Mouse (Mus musculus): Measurements from ENCODE around the gene Hmga1. TPM values are rescaled to one million over a fixed set of nuclear protein-coding genes. Genes with fewer than 3 reads are reported as not detected.

Gene Hmga1
- polyA plus RNA-seq, 1 experiment from 2014 or later: 132 TPM

DNA sequence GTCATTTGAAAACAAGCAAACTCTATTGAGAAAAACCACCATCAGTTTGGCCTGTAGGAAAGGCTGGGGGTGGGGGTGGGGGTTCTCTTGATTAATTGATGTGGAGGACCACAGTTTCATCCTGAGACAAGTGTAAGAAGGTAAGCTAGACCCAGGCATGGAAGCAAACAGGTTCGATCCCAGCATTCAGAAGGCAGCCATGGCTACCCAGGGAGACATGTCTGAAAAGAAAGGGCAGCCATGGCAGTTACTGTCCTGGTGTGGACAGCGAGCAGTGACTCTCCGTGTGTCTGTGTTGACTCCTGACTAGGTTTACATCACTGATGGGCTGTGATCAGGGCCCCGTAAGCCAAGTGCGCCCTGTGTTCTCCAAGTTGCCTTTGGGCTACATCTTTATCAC lies 35.0 kb upstream of the Hmga1 start, which contains the start of gene Grm4:
Gene Grm4, minus strand, starts transcription at position 101 of the 400 bp plus-strand sequence.
- DNase-seq (ENCODE audit: low spot score): no peak
- 70% methylated on average over 5 of the region's 5 CpGs for WGBS
- ATAC-seq: no peak
- Histone ChIP-seq H3K4me3 (ENCODE audit: low read depth, low read length) (no peak within 1 kb of the TSS), H3K27me3 (replicated peaks; ENCODE audit: control insufficient read depth, insufficient read depth, low read length) (peaks cover 17% of the 10 kb centered on the region), H3K36me3 (ENCODE audit: control insufficient read depth, insufficient read depth, low read length) (no peaks in the 10 kb centered on the region), H3K4me1 (ENCODE audit: control insufficient read depth, insufficient read depth, low read length) (0 out of 2 replicates have a peak, but pooled peaks cover 3% of the 10 kb centered on the region), H3K9me3 (replicated peaks; ENCODE audit: control insufficient read depth, low read length) (no peaks in the 10 kb centered on the region), H3K4me2 (ENCODE audit: low read length) (peak within 1 kb of the TSS; percentile 28; the same call in 1 of the 2 replicates), H3K27ac (ENCODE audit: low read depth, low read length) (no peak within 1 kb of the TSS), H3K9ac (ENCODE audit: low read length) (no peak within 1 kb of the TSS)

- no peak overlapping the region for H3K4me3 ChIP-seq (ENCODE audit: low read depth, low read length)
- no peaks in the 10 kb centered on the region for H3K9me3 ChIP-seq (replicated peaks; ENCODE audit: control insufficient read depth, low read length)
- H3K36me3 ChIP-seq (ENCODE audit: control insufficient read depth, insufficient read depth, low read length): no peaks in the 10 kb centered on the region
- H3K27ac ChIP-seq (ENCODE audit: low read depth, low read length): no peak overlapping the region
- DNase-seq (ENCODE audit: low spot score): no peak
- 68% methylated on average over 7 of the region's 7 CpGs for WGBS
- no peak overlapping the region for H3K9ac ChIP-seq (ENCODE audit: low read length)
- H3K27me3 ChIP-seq (replicated peaks; ENCODE audit: control insufficient read depth, insufficient read depth, low read length): peaks cover 17% of the 10 kb centered on the region
- H3K4me2 ChIP-seq (ENCODE audit: low read length): no peak overlapping the region
- H3K4me1 ChIP-seq (ENCODE audit: control insufficient read depth, insufficient read depth, low read length): 0 out of 2 replicates have a peak, but pooled peaks cover 3% of the 10 kb centered on the region
- ATAC-seq: no peak
Measured at GRCm38 (mm10) chr17:27523121-27523520, 33.2 kb upstream of the Hmga1 start.

DNA sequence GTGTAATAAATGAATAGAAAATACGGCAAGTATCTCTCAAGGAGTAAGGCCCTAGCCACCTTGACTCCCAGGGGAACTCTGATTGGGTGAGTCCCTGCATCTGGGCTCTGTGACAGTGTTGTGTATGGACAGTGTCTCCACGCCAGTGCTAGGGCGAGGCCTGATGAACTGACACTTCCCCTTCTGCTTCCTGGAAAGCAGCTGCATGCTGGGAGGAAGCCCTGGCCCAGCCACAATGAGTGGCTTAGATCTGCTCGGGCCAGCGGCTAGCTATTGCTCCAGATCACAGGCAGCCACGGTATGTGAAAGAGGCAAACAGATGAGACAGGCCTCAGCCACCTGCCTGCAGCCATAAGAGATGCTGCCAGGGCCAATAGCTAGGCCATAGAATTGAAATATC lies 29.1 kb upstream of the Hmga1 start:
- Histone ChIP-seq H3K36me3 (ENCODE audit: control insufficient read depth, insufficient read depth, low read length) (no peaks in the 10 kb centered on the region), H3K27me3 (replicated peaks; ENCODE audit: control insufficient read depth, insufficient read depth, low read length) (no peaks in the 10 kb centered on the region), H3K4me1 (ENCODE audit: control insufficient read depth, insufficient read depth, low read length) (no peaks in the 10 kb centered on the region), H3K4me3 (ENCODE audit: low read depth, low read length) (no peak overlapping the region), H3K9ac (ENCODE audit: low read length) (no peak overlapping the region), H3K4me2 (ENCODE audit: low read length) (no peak overlapping the region), H3K27ac (ENCODE audit: low read depth, low read length) (no peak overlapping the region), H3K9me3 (replicated peaks; ENCODE audit: control insufficient read depth, low read length) (no peaks in the 10 kb centered on the region)
- DNase-seq (ENCODE audit: low spot score) (no peak), ATAC-seq (no peak)
- 87% methylated on average over 6 of the region's 6 CpGs for WGBS

DNA sequence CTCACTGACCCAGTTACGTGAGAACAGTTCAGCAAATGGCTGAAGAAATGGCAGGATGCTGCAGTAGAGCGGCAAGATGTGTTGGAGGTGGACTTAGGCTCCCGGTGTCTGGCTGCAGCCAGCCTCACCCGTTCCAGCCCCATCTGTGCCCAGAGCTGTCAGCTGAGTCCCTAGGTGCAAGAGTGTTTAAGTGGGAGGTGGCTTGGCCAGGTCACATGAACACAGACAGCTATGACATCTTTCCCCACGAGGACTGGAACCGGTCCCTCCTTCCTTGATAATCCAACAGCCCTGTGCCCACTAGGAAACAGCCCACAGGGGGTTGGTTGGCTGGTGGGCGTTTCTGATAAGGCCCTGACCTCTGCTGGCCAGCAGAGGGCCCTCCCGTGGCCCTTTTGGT lies 28.3 kb upstream of the Hmga1 start:
- 56% methylated on average over 8 of the region's 8 CpGs for WGBS
- Histone ChIP-seq H3K4me2 (ENCODE audit: low read length) (no peak overlapping the region), H3K36me3 (ENCODE audit: control insufficient read depth, insufficient read depth, low read length) (no peaks in the 10 kb centered on the region), H3K9me3 (replicated peaks; ENCODE audit: control insufficient read depth, low read length) (no peaks in the 10 kb centered on the region), H3K27ac (ENCODE audit: low read depth, low read length) (no peak overlapping the region), H3K4me3 (ENCODE audit: low read depth, low read length) (no peak overlapping the region), H3K4me1 (ENCODE audit: control insufficient read depth, insufficient read depth, low read length) (no peaks in the 10 kb centered on the region), H3K27me3 (replicated peaks; ENCODE audit: control insufficient read depth, insufficient read depth, low read length) (no peaks in the 10 kb centered on the region), H3K9ac (ENCODE audit: low read length) (no peak overlapping the region)
- no peak for ATAC-seq
- DNase-seq (ENCODE audit: low spot score): no peak

- no peak overlapping the region for H3K27ac ChIP-seq (ENCODE audit: low read depth, low read length)
- ATAC-seq (no peak), DNase-seq (ENCODE audit: low spot score) (no peak)
- no peak overlapping the region for H3K4me3 ChIP-seq (ENCODE audit: low read depth, low read length)
- no peak overlapping the region for H3K4me2 ChIP-seq (ENCODE audit: low read length)
- H3K9me3 ChIP-seq (replicated peaks; ENCODE audit: control insufficient read depth, low read length): no peaks in the 10 kb centered on the region
- no peaks in the 10 kb centered on the region for H3K27me3 ChIP-seq (replicated peaks; ENCODE audit: control insufficient read depth, insufficient read depth, low read length)
- H3K36me3 ChIP-seq (ENCODE audit: control insufficient read depth, insufficient read depth, low read length): no peaks in the 10 kb centered on the region
- no peak overlapping the region for H3K9ac ChIP-seq (ENCODE audit: low read length)
- H3K4me1 ChIP-seq (ENCODE audit: control insufficient read depth, insufficient read depth, low read length): no peaks in the 10 kb centered on the region
- WGBS: 96% methylated on average over 5 of the region's 5 CpGs
Measured at GRCm38 (mm10) chr17:27528767-27529166, 27.5 kb upstream of the Hmga1 start.

DNA sequence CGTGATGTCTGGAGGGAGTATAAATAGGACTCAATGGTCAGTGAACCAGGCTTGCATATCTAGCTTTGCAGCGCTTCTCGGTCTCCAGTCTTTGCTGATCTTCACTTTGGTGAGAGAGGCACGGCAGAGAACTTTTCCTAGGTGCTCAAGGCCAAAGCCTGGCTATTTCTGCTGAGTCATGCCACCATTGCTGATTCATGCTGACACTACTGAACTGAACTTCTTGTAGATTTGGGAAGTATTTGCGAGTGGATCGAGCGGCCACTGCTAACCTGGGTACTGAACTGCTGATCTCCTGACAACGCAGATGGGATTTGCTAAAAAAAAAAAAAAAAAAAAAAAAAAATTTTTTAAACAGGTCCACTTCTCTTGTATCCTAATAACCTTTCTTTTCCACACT lies 24.2 kb upstream of the Hmga1 start:
- no peak overlapping the region for H3K4me2 ChIP-seq (ENCODE audit: low read length)
- no peaks in the 10 kb centered on the region for H3K36me3 ChIP-seq (ENCODE audit: control insufficient read depth, insufficient read depth, low read length)
- H3K9me3 ChIP-seq (replicated peaks; ENCODE audit: control insufficient read depth, low read length): no peaks in the 10 kb centered on the region
- no peak for ATAC-seq
- no peak overlapping the region for H3K4me3 ChIP-seq (ENCODE audit: low read depth, low read length)
- no peaks in the 10 kb centered on the region for H3K4me1 ChIP-seq (ENCODE audit: control insufficient read depth, insufficient read depth, low read length)
- no peak overlapping the region for H3K27ac ChIP-seq (ENCODE audit: low read depth, low read length)
- no peak for DNase-seq (ENCODE audit: low spot score)
- H3K9ac ChIP-seq (ENCODE audit: low read length): no peak overlapping the region
- 88% methylated on average over 8 of the region's 8 CpGs for WGBS
- H3K27me3 ChIP-seq (replicated peaks; ENCODE audit: control insufficient read depth, insufficient read depth, low read length): no peaks in the 10 kb centered on the region

- H3K27me3 ChIP-seq (replicated peaks; ENCODE audit: control insufficient read depth, insufficient read depth, low read length): no peaks in the 10 kb centered on the region
- ATAC-seq (no peak), DNase-seq (ENCODE audit: low spot score) (no peak)
- 91% methylated on average over 3 of the region's 3 CpGs for WGBS
- H3K4me2 ChIP-seq (ENCODE audit: low read length): no peak overlapping the region
- H3K36me3 ChIP-seq (ENCODE audit: control insufficient read depth, insufficient read depth, low read length): no peaks in the 10 kb centered on the region
- H3K9me3 ChIP-seq (replicated peaks; ENCODE audit: control insufficient read depth, low read length): no peaks in the 10 kb centered on the region
- H3K4me1 ChIP-seq (ENCODE audit: control insufficient read depth, insufficient read depth, low read length): no peaks in the 10 kb centered on the region
- H3K27ac ChIP-seq (ENCODE audit: low read depth, low read length): no peak overlapping the region
- no peak overlapping the region for H3K4me3 ChIP-seq (ENCODE audit: low read depth, low read length)
- no peak overlapping the region for H3K9ac ChIP-seq (ENCODE audit: low read length)
Measured at GRCm38 (mm10) chr17:27533354-27533753, 22.9 kb upstream of the Hmga1 start.

DNA sequence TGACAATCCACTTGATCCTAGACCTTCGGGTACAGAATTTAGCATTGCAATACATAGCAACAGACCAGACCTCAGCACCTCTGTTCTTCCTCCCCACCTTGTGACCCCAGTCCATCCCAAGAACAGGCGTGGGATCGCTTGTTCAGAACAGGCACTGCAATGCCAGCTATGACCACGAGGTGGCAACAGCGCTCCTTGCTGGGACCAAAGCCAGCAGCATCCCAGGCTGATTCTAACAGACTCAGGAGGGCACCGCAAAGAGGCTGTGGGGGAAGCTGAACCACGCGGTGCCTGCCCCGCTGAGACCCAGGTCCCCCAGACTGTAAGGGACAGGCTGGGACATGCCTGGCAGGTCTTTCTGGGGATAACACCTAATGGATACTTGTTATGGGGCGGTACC lies 21.6 kb upstream of the Hmga1 start:
- Histone ChIP-seq H3K36me3 (ENCODE audit: control insufficient read depth, insufficient read depth, low read length) (no peaks in the 10 kb centered on the region), H3K27ac (ENCODE audit: low read depth, low read length) (no peak overlapping the region), H3K27me3 (replicated peaks; ENCODE audit: control insufficient read depth, insufficient read depth, low read length) (no peaks in the 10 kb centered on the region), H3K4me1 (ENCODE audit: control insufficient read depth, insufficient read depth, low read length) (no peaks in the 10 kb centered on the region), H3K4me3 (ENCODE audit: low read depth, low read length) (no peak overlapping the region), H3K9me3 (replicated peaks; ENCODE audit: control insufficient read depth, low read length) (no peaks in the 10 kb centered on the region), H3K4me2 (ENCODE audit: low read length) (no peak overlapping the region), H3K9ac (ENCODE audit: low read length) (no peak overlapping the region)
- 4% methylated on average over 10 of the region's 10 CpGs for WGBS
- ATAC-seq (peak; percentile 74), DNase-seq (ENCODE audit: low spot score) (peak; percentile 90)

DNA sequence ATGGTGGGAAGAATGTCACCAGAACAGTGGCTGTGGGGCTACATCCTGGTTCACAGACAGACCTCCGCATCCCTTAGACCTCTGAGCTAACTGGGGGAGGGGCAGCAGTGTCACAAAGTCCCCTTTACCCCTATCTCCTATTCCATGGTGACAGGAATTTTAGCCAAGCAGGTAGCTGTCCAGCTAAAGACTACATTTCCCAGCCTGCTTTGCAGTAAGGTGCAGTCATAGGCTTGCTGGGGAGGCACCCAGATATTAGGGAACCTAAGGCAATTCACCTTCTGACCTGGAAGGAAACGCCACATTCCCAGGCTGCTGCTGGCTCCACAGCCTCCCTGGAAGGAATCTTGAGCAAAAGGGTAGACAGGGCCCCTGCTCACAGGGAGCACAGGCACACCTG lies 15.0 kb upstream of the Hmga1 start:
- WGBS: 78% methylated on average over 2 of the region's 2 CpGs

More for the DNA sequence above, 15.0 kb upstream of the Hmga1 start:
- Histone ChIP-seq H3K36me3 (ENCODE audit: control insufficient read depth, insufficient read depth, low read length) (no peaks in the 10 kb centered on the region), H3K9ac (ENCODE audit: low read length) (no peak overlapping the region), H3K4me2 (ENCODE audit: low read length) (no peak overlapping the region), H3K4me3 (ENCODE audit: low read depth, low read length) (no peak overlapping the region), H3K27ac (ENCODE audit: low read depth, low read length) (no peak overlapping the region), H3K27me3 (replicated peaks; ENCODE audit: control insufficient read depth, insufficient read depth, low read length) (no peaks in the 10 kb centered on the region), H3K4me1 (ENCODE audit: control insufficient read depth, insufficient read depth, low read length) (no peaks in the 10 kb centered on the region), H3K9me3 (replicated peaks; ENCODE audit: control insufficient read depth, low read length) (no peaks in the 10 kb centered on the region)
- no peak for DNase-seq (ENCODE audit: low spot score)
- no peak for ATAC-seq

Data from forebrain, embryonic 14.5 days (tissue).